In genomic region chr19:46304216-46304841, GRCm38 (mm10) we compare ENCODE assay signal across 8 mouse cellular contexts. TPM values are rescaled to one million over a fixed set of nuclear protein-coding genes. Genes with fewer than 3 reads are reported as not detected.
DNase-seq lines count a peak whose midpoint lies in the region; ATAC-seq and TF ChIP-seq lines count a peak whose summit lies in the region.

Gene Nfkb2 (plus strand): TSS chr19:46304320.

- H3K27me3 ChIP-seq in ES-Bruce4 (ENCODE audit: control insufficient read depth, insufficient read depth, low read length, poor library complexity, severe bottlenecking): no peaks in the 10 kb centered on the region
- H3K27me3 ChIP-seq in forebrain, embryonic 11.5 days (ENCODE audit: control insufficient read depth, insufficient read depth, low read length): peaks cover 24% of the 10 kb centered on the region
- no peaks in the 10 kb centered on the region for H3K27me3 ChIP-seq in heart, postnatal 0 days (ENCODE audit: control insufficient read depth, insufficient read depth, low read length)
- H3K27me3 ChIP-seq in lung, embryonic 14.5 days (ENCODE audit: insufficient read depth, low read length): 0 out of 2 replicates have a peak, but pooled peaks cover 3% of the 10 kb centered on the region

- DNase-seq in c-Kit-positive CD71-positive TER-119-negative erythroid progenitor cells, embryonic 14.5 days (ENCODE audit: low read depth): peak; percentile 92
- DNase-seq in forebrain, embryonic 11.5 days (ENCODE audit: low spot score): peak; percentile 92
- peak; percentile 96 for DNase-seq in heart, postnatal 0 days (ENCODE audit: low spot score)
- DNase-seq in kidney, postnatal 36 days: peak; percentile 95 to 97
- DNase-seq in lung, embryonic 14.5 days: peak; percentile 95
- DNase-seq in thymus, postnatal 0 days (ENCODE audit: low spot score): peak; percentile 78

- WGBS in forebrain, embryonic 11.5 days: under 1% methylated on average over 39 of the region's 39 CpGs
- under 1% methylated on average over 39 of the region's 39 CpGs for WGBS in heart, postnatal 0 days
- WGBS in lung, embryonic 14.5 days: under 1% methylated on average over 39 of the region's 39 CpGs

- H3K4me2 ChIP-seq in forebrain, embryonic 11.5 days (ENCODE audit: low read depth, low read length, severe bottlenecking): peak within 1 kb of the TSS; percentile 91
- H3K4me2 ChIP-seq in heart, postnatal 0 days (ENCODE audit: low read depth, low read length): peak within 1 kb of the TSS; percentile 94
- H3K4me2 ChIP-seq in lung, embryonic 14.5 days: peak within 1 kb of the TSS; percentile 99

- TF ChIP-seq POLR2A in ES-Bruce4 (IDR thresholded peaks at IDR 0.05; ENCODE audit: insufficient read depth, low read length): no peak

- H3K36me3 ChIP-seq in ES-Bruce4 (ENCODE audit: control insufficient read depth, insufficient read depth, low read length, poor library complexity, severe bottlenecking): no peaks in the 10 kb centered on the region
- no peaks in the 10 kb centered on the region for H3K36me3 ChIP-seq in forebrain, embryonic 11.5 days (ENCODE audit: control insufficient read depth, insufficient read depth, low read length)
- H3K36me3 ChIP-seq in heart, postnatal 0 days (replicated peaks; ENCODE audit: control insufficient read depth, insufficient read depth, low read length): peaks cover 15% of the 10 kb centered on the region
- no peaks in the 10 kb centered on the region for H3K36me3 ChIP-seq in lung, embryonic 14.5 days (ENCODE audit: insufficient read depth)

- peak; percentile 87 for TF ChIP-seq CTCF in ES-Bruce4 (IDR thresholded peaks at IDR 0.05; ENCODE audit: low read depth, low read length)
- TF ChIP-seq CTCF in heart, postnatal 0 days (IDR thresholded peaks at IDR 0.05; ENCODE audit: low read depth): peak; percentile 89
- TF ChIP-seq CTCF in lung, embryonic 14.5 days (IDR thresholded peaks at IDR 0.05; ENCODE audit: low read depth): peak; percentile 91

- H3K4me3 ChIP-seq in ES-Bruce4 (ENCODE audit: low read depth, low read length): peak within 1 kb of the TSS; percentile 94
- H3K4me3 ChIP-seq in forebrain, embryonic 11.5 days (ENCODE audit: low read depth, low read length): peak within 1 kb of the TSS; percentile 57
- H3K4me3 ChIP-seq in heart, postnatal 0 days (ENCODE audit: low read depth, low read length): peak within 1 kb of the TSS; percentile 76
- peak within 1 kb of the TSS; percentile 68 for H3K4me3 ChIP-seq in lung, embryonic 14.5 days (ENCODE audit: low read depth, low read length)

- H3K9ac ChIP-seq in ES-Bruce4 (ENCODE audit: low read depth, poor library complexity, severe bottlenecking): peak within 1 kb of the TSS; percentile 57
- peak within 1 kb of the TSS; percentile 61 for H3K9ac ChIP-seq in forebrain, embryonic 11.5 days (ENCODE audit: low read length)
- peak within 1 kb of the TSS; percentile 53 for H3K9ac ChIP-seq in heart, postnatal 0 days (replicated peaks; ENCODE audit: low read depth, low read length)
- peak within 1 kb of the TSS; percentile 59 for H3K9ac ChIP-seq in lung, embryonic 14.5 days

- H3K9me3 ChIP-seq in ES-Bruce4 (replicated peaks; ENCODE audit: control insufficient read depth, insufficient read depth, low read length, poor library complexity, severe bottlenecking): no peaks in the 10 kb centered on the region
- H3K9me3 ChIP-seq in forebrain, embryonic 11.5 days (ENCODE audit: control insufficient read depth, low read length): no peaks in the 10 kb centered on the region
- no peaks in the 10 kb centered on the region for H3K9me3 ChIP-seq in heart, postnatal 0 days (replicated peaks; ENCODE audit: control insufficient read depth, low read length)
- H3K9me3 ChIP-seq in lung, embryonic 14.5 days (ENCODE audit: low read depth, low read length): no peaks in the 10 kb centered on the region

- no peak within 1 kb of the TSS for H3K27ac ChIP-seq in ES-Bruce4 (ENCODE audit: insufficient read depth, low read length)
- no peak within 1 kb of the TSS for H3K27ac ChIP-seq in forebrain, embryonic 11.5 days (ENCODE audit: low read depth, low read length)
- H3K27ac ChIP-seq in heart, postnatal 0 days (ENCODE audit: low read depth): peak within 1 kb of the TSS; percentile 81
- peak within 1 kb of the TSS; percentile 89 for H3K27ac ChIP-seq in lung, embryonic 14.5 days (ENCODE audit: low read depth)

- peak; percentile 76 for ATAC-seq in forebrain, embryonic 11.5 days (replicated peaks; ENCODE audit: low FRiP score)
- ATAC-seq in heart, postnatal 0 days (ENCODE audit: insufficient read depth, low read depth): peak; percentile 92
- ATAC-seq in lung, embryonic 14.5 days (ENCODE audit: insufficient read depth): peak; percentile 94
- ATAC-seq in neutrophil, adult 5-6 weeks (ENCODE audit: extremely low read depth, insufficient number of reproducible peaks, low FRiP score, poor library complexity, severe bottlenecking): peak; percentile 68

- H3K4me1 ChIP-seq in ES-Bruce4 (ENCODE audit: control insufficient read depth, insufficient read depth, low read length): no peaks in the 10 kb centered on the region
- H3K4me1 ChIP-seq in forebrain, embryonic 11.5 days (replicated peaks; ENCODE audit: control insufficient read depth, insufficient read depth, low read length): peaks cover 10% of the 10 kb centered on the region
- H3K4me1 ChIP-seq in heart, postnatal 0 days (ENCODE audit: control insufficient read depth, insufficient read depth): peaks cover 6% of the 10 kb centered on the region; the same call in 1 of the 2 replicates
- H3K4me1 ChIP-seq in lung, embryonic 14.5 days (ENCODE audit: insufficient read depth): 0 out of 2 replicates have a peak, but pooled peaks cover 3% of the 10 kb centered on the region

- TF ChIP-seq EP300 in ES-Bruce4 (IDR thresholded peaks at IDR 0.05; ENCODE audit: insufficient read depth, low read depth, low read length): no peak
- peak; percentile 18; the same call in 1 of the 2 replicates for TF ChIP-seq EP300 in heart, postnatal 0 days (IDR thresholded peaks at IDR 0.05; ENCODE audit: low read depth)

RNA-seq across cellular contexts. Expression of gene Nfkb2, which starts in this region (rescaled TPM):
- 17.7 and 20.4 TPM in 2 replicates for polyA plus RNA-seq in ES-Bruce4 (2011; ENCODE audit: insufficient read depth, insufficient read length, low read depth, missing spikeins)
- polyA plus RNA-seq in forebrain, embryonic 11.5 days (2014; fragmentation: Nextera tagmentation; extraction: Ambion mirVana): 4.1 and 4.2 TPM in 2 replicates
- total RNA-seq in heart, postnatal 0 days (2014; rRNA removed; ENCODE audit: low replicate concordance): 26.9 and 28.8 TPM in 2 replicates
- 6.6 and 7.2 TPM in 2 replicates for polyA plus RNA-seq in heart, postnatal 0 days (2015; fragmentation: Nextera tagmentation; extraction: Ambion mirVana)
- polyA plus RNA-seq in lung, embryonic 14.5 days (2014; fragmentation: Nextera tagmentation; extraction: Ambion mirVana): 7.7 TPM in 2 replicates
- total RNA-seq in neutrophil, adult 5-6 weeks (2017): 84.7 and 87.8 TPM in 2 replicates
- 29.1 and 31.3 TPM in 2 replicates for polyA plus RNA-seq in thymus, postnatal 0 days (2015; fragmentation: Nextera tagmentation; extraction: Ambion mirVana)

Comparison
In these comparisons a context has a peak if more than half of its experiments do, and no peak if none do; other contexts are left out.
1. H3K27ac ChIP-seq: peak in heart, postnatal 0 days (single experiment) and lung, embryonic 14.5 days (single experiment); none in ES-Bruce4 (single experiment) and forebrain, embryonic 11.5 days (single experiment).
2. Peak in every context shown above with its lines, with median percentiles within 50 percentile points of each other: H3K4me3 ChIP-seq, H3K9ac ChIP-seq, CTCF ChIP-seq, DNase-seq, ATAC-seq and H3K4me2 ChIP-seq.